Mouse (Mus musculus): ENCODE data around the gene Mccc1. TPM values are rescaled to one million over a fixed set of nuclear protein-coding genes. Genes with fewer than 3 reads are reported as not detected.
A peak's percentile ranks its signal among the peaks of the same experiment; 100 is the strongest.

Gene Mccc1
- total and polyA plus RNA-seq, 3 experiments: 10.0 to 30.0 (median 13.4) TPM

DNA sequence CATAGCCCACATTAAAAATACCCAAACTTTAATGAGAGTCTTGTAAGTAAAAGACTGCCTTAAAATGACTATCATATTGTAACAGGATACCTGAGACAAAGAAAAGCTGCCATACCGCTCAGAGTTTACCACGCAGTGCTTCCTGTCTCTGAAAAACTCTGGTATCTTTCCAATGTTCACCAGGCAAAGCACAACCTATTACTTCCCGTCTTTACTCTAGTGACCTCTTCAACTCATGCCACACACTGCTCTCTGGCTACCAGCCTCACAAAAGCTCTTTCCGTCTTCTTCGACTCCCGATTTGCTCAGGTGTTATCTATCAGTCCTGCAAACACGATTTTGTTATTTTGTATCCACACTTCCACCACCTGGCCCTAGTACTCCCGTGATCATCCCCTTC, 70.6 kb downstream of the Mccc1 start:
- peaks cover 0 to 14% of the 10 kb centered on the region in 2 experiments for H3K36me3 ChIP-seq (replicated peaks in 1 of 2; ENCODE audit: control insufficient read depth in 1 of 2, insufficient read depth in 1 of 2, low read length in 1 of 2)
- H3K27me3 ChIP-seq (replicated peaks): no peaks in the 10 kb centered on the region
- DNase-seq (ENCODE audit: extremely low read depth): no peak
- TF ChIP-seq NRF1 (IDR thresholded peaks at IDR 0.05; ENCODE audit: low read depth, low read length) (no peak), NELFE (IDR thresholded peaks at IDR 0.05; ENCODE audit: low read depth, low read length) (no peak), USF2 (conservative IDR thresholded peaks at IDR 0.05; ENCODE audit: low read depth, low read length) (no peak), ELF1 (IDR thresholded peaks at IDR 0.05; ENCODE audit: low read depth, low read length) (no peak), HCFC1 (IDR thresholded peaks at IDR 0.05; ENCODE audit: low read depth, low read length) (no peak), CHD1 (IDR thresholded peaks at IDR 0.05; ENCODE audit: low read depth, low read length) (no peak), GABPA (IDR thresholded peaks at IDR 0.05; ENCODE audit: insufficient replicate concordance, low read depth, low read length) (no peak), BHLHE40 (IDR thresholded peaks at IDR 0.05; ENCODE audit: low read depth, low read length) (no peak), PAX5 (IDR thresholded peaks at IDR 0.05; ENCODE audit: low read length) (no peak), MXI1 (IDR thresholded peaks at IDR 0.05; ENCODE audit: low read depth, low read length) (no peak), RCOR1 (conservative IDR thresholded peaks at IDR 0.05; ENCODE audit: low read depth, low read length) (no peak), USF1 (IDR thresholded peaks at IDR 0.05; ENCODE audit: low read depth, low read length) (no peak), JUN (IDR thresholded peaks at IDR 0.05; ENCODE audit: insufficient read depth, low read depth, low read length) (no peak), CTCF (conservative IDR thresholded peaks at IDR 0.05 in 1 of 2, IDR thresholded peaks at IDR 0.05 in 1 of 2; ENCODE audit: low read depth in 2 of 2, low read length in 2 of 2) (no peak)
- in situ Hi-C loops (cut with MboI; ENCODE audit: low pct_ligation_motif_present, low pct_unique_long_range_greater_than_20kb, low sequenced_read_pairs) (no loop called here), dilution Hi-C loops (cut with MboI; ENCODE audit: extremely low pct_ligation_motif_present, extremely low pct_unique_long_range_greater_than_20kb, low sequenced_read_pairs) (no loop called here)
- peak overlapping the region; percentile 71; the same call in 1 of the 2 replicates for H3K4me2 ChIP-seq (ENCODE audit: insufficient read depth, low read depth, poor library complexity, severe bottlenecking)
- no peak overlapping the region for H3K27ac ChIP-seq (ENCODE audit: insufficient read depth, low read depth)
- H3K4me3 ChIP-seq (replicated peaks in 1 of 3; ENCODE audit: low read depth in 2 of 3, low read length in 2 of 3, poor library complexity in 1 of 3): peak overlapping the region in 2 of 3 experiments; percentile 21 to 39
- peaks cover 5 to 40% of the 10 kb centered on the region in 2 experiments for H3K4me1 ChIP-seq (ENCODE audit: control insufficient read depth in 1 of 2, insufficient read depth in 2 of 2)
- peaks cover 61% of the 10 kb centered on the region for H3K79me2 ChIP-seq (replicated peaks; ENCODE audit: control insufficient read depth, extremely low read depth, insufficient read depth, poor library complexity, severe bottlenecking)
- no peaks in the 10 kb centered on the region for H3K9me3 ChIP-seq (replicated peaks; ENCODE audit: low read length)
- H3K9ac ChIP-seq (ENCODE audit: insufficient read depth, low read depth): peak overlapping the region; percentile 39

GRCm38 (mm10) chr3:35929406-35929805, 71.1 kb downstream of the Mccc1 start:
- no peak for TF ChIP-seq KAT2A (IDR thresholded peaks at IDR 0.05; ENCODE audit: insufficient replicate concordance, low read length)
- TF ChIP-seq ETS1 (conservative IDR thresholded peaks at IDR 0.05; ENCODE audit: low read depth, low read length): no peak
- no peak for TF ChIP-seq SMC3 (IDR thresholded peaks at IDR 0.05; ENCODE audit: low read depth, low read length)
- no peak for TF ChIP-seq JUND (conservative IDR thresholded peaks at IDR 0.05; ENCODE audit: low read depth, low read length)
- no peak for TF ChIP-seq POLR2A (IDR thresholded peaks at IDR 0.05; ENCODE audit: low read depth, low read length)
- TF ChIP-seq MYC (IDR thresholded peaks at IDR 0.05; ENCODE audit: low read depth, low read length): no peak
- TF ChIP-seq POLR2AphosphoS2 (IDR thresholded peaks at IDR 0.05; ENCODE audit: low read depth, low read length): no peak
- no peak for TF ChIP-seq JUN (IDR thresholded peaks at IDR 0.05; ENCODE audit: insufficient read depth, low read depth, low read length)
- no peak overlapping the region for H3K27ac ChIP-seq (ENCODE audit: insufficient read depth, low read depth)
- peaks cover 3 to 36% of the 10 kb centered on the region in 2 experiments; a peak in 3 of 4 replicates for H3K4me1 ChIP-seq (ENCODE audit: control insufficient read depth in 1 of 2, insufficient read depth in 2 of 2)
- H3K4me2 ChIP-seq (ENCODE audit: insufficient read depth, low read depth, poor library complexity, severe bottlenecking): 0 out of 2 replicates have a peak overlapping the region, but pooled peaks have one; percentile 71
- dilution Hi-C loops (cut with MboI; ENCODE audit: extremely low pct_ligation_motif_present, extremely low pct_unique_long_range_greater_than_20kb, low sequenced_read_pairs): no loop called here
- H3K9me3 ChIP-seq (replicated peaks; ENCODE audit: low read length): no peaks in the 10 kb centered on the region
- no peak for DNase-seq (ENCODE audit: extremely low read depth)
- H3K27me3 ChIP-seq (replicated peaks): no peaks in the 10 kb centered on the region
- in situ Hi-C loops (cut with MboI; ENCODE audit: low pct_ligation_motif_present, low pct_unique_long_range_greater_than_20kb, low sequenced_read_pairs): no loop called here
- no peak overlapping the region; the same call in 1 of the 2 replicates for H3K9ac ChIP-seq (ENCODE audit: insufficient read depth, low read depth)
- H3K36me3 ChIP-seq (replicated peaks in 1 of 2; ENCODE audit: control insufficient read depth in 1 of 2, insufficient read depth in 1 of 2, low read length in 1 of 2): peaks cover 0 to 11% of the 10 kb centered on the region in 2 experiments
- H3K4me3 ChIP-seq (replicated peaks in 1 of 3; ENCODE audit: low read depth in 2 of 3, low read length in 2 of 3, poor library complexity in 1 of 3): peak overlapping the region in 2 of 3 experiments; percentile 21 to 39
- H3K79me2 ChIP-seq (replicated peaks; ENCODE audit: control insufficient read depth, extremely low read depth, insufficient read depth, poor library complexity, severe bottlenecking): peaks cover 58% of the 10 kb centered on the region
